Mouse (Mus musculus) hindbrain, embryonic 14.5 days (tissue): ENCODE results near the gene Atrx. TPM values are rescaled to one million over a fixed set of nuclear protein-coding genes. Genes with fewer than 3 reads are reported as not detected.

Experiments
- ATAC-seq: fragments of 200-750 bp; cut with Nextera tagmentation; 2 replicates; pipeline ENCODE4 v1.8.0; 2017; ENCODE audit warnings: moderate number of reproducible peaks, mild to moderate bottlenecking, moderate TSS enrichment, moderate library complexity; ENCODE audit not compliant: low FRiP score
- DNase-seq: peaks from one replicate; pipeline ENCODE4 v3.0.0-alpha.2; 2015; ENCODE audit warnings: low spot score
- H3K27ac ChIP-seq: fragments of 300-500 bp; sonication (generic); 2 replicates; pipeline ENCODE4 v1.5.1; 2014; ENCODE audit warnings: mild to moderate bottlenecking, moderate library complexity
- H3K27me3 ChIP-seq: fragments of 300-500 bp; sonication (generic); 2 replicates; pipeline ENCODE4 v1.6.1; 2014; ENCODE audit warnings: mild to moderate bottlenecking, low read length, mixed read lengths; ENCODE audit not compliant: control insufficient read depth, insufficient read depth
- H3K36me3 ChIP-seq: fragments of 300-500 bp; sonication (generic); replicated peaks from 2 replicates; pipeline ENCODE4 v1.6.1; 2014; ENCODE audit not compliant: control insufficient read depth, insufficient read depth
- H3K4me1 ChIP-seq: fragments of 300-500 bp; sonication (generic); replicated peaks from 2 replicates; pipeline ENCODE4 v1.6.1; 2014; ENCODE audit warnings: antibody characterized with exemption, low read length, mixed read lengths; ENCODE audit not compliant: control insufficient read depth, insufficient read depth
- H3K4me2 ChIP-seq: fragments of 300-500 bp; sonication (generic); replicated peaks from 2 replicates; pipeline ENCODE4 v1.6.1; 2014; ENCODE audit warnings: mild to moderate bottlenecking, moderate library complexity
- H3K4me3 ChIP-seq: fragments of 300-500 bp; sonication (generic); replicated peaks from 2 replicates; pipeline ENCODE4 v1.5.1; 2014; ENCODE audit warnings: mild to moderate bottlenecking, low read length
- H3K9ac ChIP-seq: fragments of 300-500 bp; sonication (generic); 2 replicates; pipeline ENCODE4 v1.6.1; 2014
- H3K9me3 ChIP-seq: fragments of 300-500 bp; sonication (generic); 2 replicates; pipeline ENCODE4 v1.6.1; 2016; ENCODE audit warnings: low read length; ENCODE audit not compliant: control insufficient read depth
- WGBS: fragments of 180-500 bp; shearing (Covaris S2); extraction: QIAGEN DNeasy Blood & Tissue Kit; methylation state at CpG from one replicate; pipeline ENCODE4 v1.1.7; 2014; 5-methylcytosine and 5-hydroxymethylcytosine counted together
- polyA plus RNA-seq: library from polyadenylated mRNA; unstranded; fragments of >200 nt; fragmentation: Nextera tagmentation; extraction: Ambion mirVana; gene quantifications from 2 replicates; pipeline ENCODE4 v1.2.1, GENCODE M21; 2014

The Atrx gene
- polyA plus RNA-seq, 1 experiment from 2014 or later: 220 TPM

- DNase-seq (no peak), ATAC-seq (peak; percentile 48)
- Histone ChIP-seq H3K9ac (no peak overlapping the region), H3K27ac (no peak overlapping the region), H3K4me1 (no peaks in the 10 kb centered on the region), H3K4me3 (peak overlapping the region; percentile 38), H3K9me3 (no peaks in the 10 kb centered on the region), H3K27me3 (peaks cover 58% of the 10 kb centered on the region), H3K4me2 (peak overlapping the region; percentile 67), H3K36me3 (no peaks in the 10 kb centered on the region)
- WGBS: 12% methylated on average over 23 of the region's 23 CpGs
Measured at GRCm38 (mm10) chrX:105762847-105763527, 166.2 kb downstream of the Atrx start.

Other genes with a start within 250 kb of the Atrx start
- gene Fgf16, start 165.1 kb downstream of the Atrx start, polyA plus RNA-seq: 0.12 TPM in 1 of 2 replicates, not detected in the other
- gene Magt1, start 82.5 kb upstream of the Atrx start, polyA plus RNA-seq: 22.8 and 23.3 TPM in 2 replicates
- gene Cox7b, start 86.3 kb upstream of the Atrx start, polyA plus RNA-seq: 418 and 458 TPM in 2 replicates
- 16.7 and 17.4 TPM in 2 replicates for gene Atp7a, start 97.9 kb upstream of the Atrx start, polyA plus RNA-seq
- 0.34 and 0.48 TPM in 2 replicates for gene Tlr13, start 213.8 kb upstream of the Atrx start, polyA plus RNA-seq